Mouse (Mus musculus) kidney, embryonic 16.5 days (tissue): ENCODE measurements around the gene Dcp1b. TPM values are rescaled to one million over a fixed set of nuclear protein-coding genes. Genes with fewer than 3 reads are reported as not detected.

Experiments used
- ATAC-seq: fragments of 200-750 bp; cut with Nextera tagmentation; 2 replicates; pipeline ENCODE4 v1.8.0; 2017; ENCODE audit warnings: moderate TSS enrichment; ENCODE audit not compliant: low FRiP score, low TSS enrichment
- H3K27ac ChIP-seq: fragments of 300-500 bp; sonication (generic); 2 replicates; pipeline ENCODE4 v1.5.1; 2014; ENCODE audit warnings: low read length
- H3K27me3 ChIP-seq: fragments of 300-500 bp; sonication (generic); 2 replicates; pipeline ENCODE4 v1.6.1; 2014; ENCODE audit warnings: low read length, control low read depth, mixed read lengths; ENCODE audit not compliant: insufficient read depth
- H3K36me3 ChIP-seq: fragments of 300-500 bp; sonication (generic); 2 replicates; pipeline ENCODE4 v1.6.1; 2014; ENCODE audit warnings: low read length, control low read depth, mixed read lengths; ENCODE audit not compliant: insufficient read depth
- H3K4me1 ChIP-seq: fragments of 300-500 bp; sonication (generic); 2 replicates; pipeline ENCODE4 v1.6.1; 2014; ENCODE audit warnings: low read length, control low read depth, mixed read lengths; ENCODE audit not compliant: insufficient read depth
- H3K4me2 ChIP-seq: fragments of 300-500 bp; sonication (generic); replicated peaks from 2 replicates; pipeline ENCODE4 v1.6.1; 2014; ENCODE audit warnings: low read depth, low read length
- H3K4me3 ChIP-seq: fragments of 300-500 bp; sonication (generic); 2 replicates; pipeline ENCODE4 v1.5.1; 2014; ENCODE audit warnings: mild to moderate bottlenecking, low read length
- H3K9ac ChIP-seq: fragments of 300-500 bp; sonication (generic); replicated peaks from 2 replicates; pipeline ENCODE4 v1.6.1; 2014; ENCODE audit warnings: low read length
- H3K9me3 ChIP-seq: fragments of 300-500 bp; sonication (generic); 2 replicates; pipeline ENCODE4 v1.6.1; 2016; ENCODE audit warnings: low read length, control low read depth
- WGBS: fragments of 180-500 bp; shearing (Covaris S2); extraction: QIAGEN DNeasy Blood & Tissue Kit; methylation state at CpG from one replicate; pipeline ENCODE4 v1.1.7; 2014; 5-methylcytosine and 5-hydroxymethylcytosine counted together
- polyA plus RNA-seq: library from polyadenylated mRNA; unstranded; fragments of >200 nt; fragmentation: Nextera tagmentation; extraction: Ambion mirVana; gene quantifications from 2 replicates; pipeline ENCODE4 v1.2.1, GENCODE M21; 2015

The Dcp1b gene
- polyA plus RNA-seq, 1 experiment from 2014 or later: 9.5 TPM

GRCm38 (mm10) chr6:119193571-119194154 lies 18.6 kb downstream of the Dcp1b start:
- H3K4me2 ChIP-seq: no peak overlapping the region
- ATAC-seq: peak; percentile 12; the same call in 1 of the 2 replicates
- H3K27ac ChIP-seq: no peak overlapping the region
- 38% methylated on average over 15 of the region's 15 CpGs for WGBS
- H3K36me3 ChIP-seq: no peaks in the 10 kb centered on the region; the same call in 1 of the 2 replicates
- H3K27me3 ChIP-seq: no peaks in the 10 kb centered on the region
- H3K4me3 ChIP-seq: no peak overlapping the region
- no peak overlapping the region for H3K9ac ChIP-seq
- peaks cover 13% of the 10 kb centered on the region; the same call in 1 of the 2 replicates for H3K4me1 ChIP-seq
- no peaks in the 10 kb centered on the region for H3K9me3 ChIP-seq

- H3K4me1 ChIP-seq: peaks cover 13% of the 10 kb centered on the region; the same call in 1 of the 2 replicates
- no peaks in the 10 kb centered on the region for H3K9me3 ChIP-seq
- H3K27ac ChIP-seq: no peak overlapping the region
- H3K9ac ChIP-seq: no peak overlapping the region
- H3K4me2 ChIP-seq: no peak overlapping the region
- ATAC-seq: no peak
- WGBS: 56% methylated on average over 9 of the region's 9 CpGs
- H3K4me3 ChIP-seq: no peak overlapping the region
- H3K27me3 ChIP-seq: no peaks in the 10 kb centered on the region
- no peaks in the 10 kb centered on the region; the same call in 1 of the 2 replicates for H3K36me3 ChIP-seq
These were observed 19.1 kb downstream of the Dcp1b start for GRCm38 (mm10) chr6:119194161-119194560.

GRCm38 (mm10) chr6:119194601-119195000 lies 19.5 kb downstream of the Dcp1b start:
- ATAC-seq: no peak
- no peaks in the 10 kb centered on the region; the same call in 1 of the 2 replicates for H3K36me3 ChIP-seq
- no peaks in the 10 kb centered on the region for H3K9me3 ChIP-seq
- no peak overlapping the region for H3K27ac ChIP-seq
- peaks cover 13% of the 10 kb centered on the region; the same call in 1 of the 2 replicates for H3K4me1 ChIP-seq
- 78% methylated on average over 7 of the region's 7 CpGs for WGBS
- no peak overlapping the region for H3K4me2 ChIP-seq
- no peaks in the 10 kb centered on the region for H3K27me3 ChIP-seq
- H3K9ac ChIP-seq: no peak overlapping the region
- H3K4me3 ChIP-seq: no peak overlapping the region

GRCm38 (mm10) chr6:119196382-119197305 lies 21.6 kb downstream of the Dcp1b start, which contains the start of gene Cacna1c:
Cacna1c (minus strand) TSS chr6:119196418.
- no peaks in the 10 kb centered on the region; the same call in 1 of the 2 replicates for H3K36me3 ChIP-seq
- no peak within 1 kb of the TSS for H3K27ac ChIP-seq
- H3K4me1 ChIP-seq: peaks cover 13% of the 10 kb centered on the region; the same call in 1 of the 2 replicates
- ATAC-seq: peak; percentile 27; the same call in 1 of the 2 replicates
- no peak within 1 kb of the TSS for H3K4me2 ChIP-seq
- no peak within 1 kb of the TSS for H3K4me3 ChIP-seq
- H3K9me3 ChIP-seq: no peaks in the 10 kb centered on the region
- H3K27me3 ChIP-seq: no peaks in the 10 kb centered on the region
- no peak within 1 kb of the TSS for H3K9ac ChIP-seq
- WGBS: 55% methylated on average over 17 of the region's 17 CpGs

GRCm38 (mm10) chr6:119198534-119199273 lies 23.7 kb downstream of the Dcp1b start:
- ATAC-seq: no peak
- Histone ChIP-seq H3K4me1 (peaks cover 7% of the 10 kb centered on the region; the same call in 1 of the 2 replicates), H3K27ac (no peak overlapping the region), H3K4me2 (no peak overlapping the region), H3K27me3 (no peaks in the 10 kb centered on the region), H3K4me3 (no peak overlapping the region), H3K36me3 (peaks cover 7% of the 10 kb centered on the region; the same call in 1 of the 2 replicates), H3K9ac (no peak overlapping the region), H3K9me3 (no peaks in the 10 kb centered on the region)
- 56% methylated on average over 15 of the region's 15 CpGs for WGBS

- Histone ChIP-seq H3K27me3 (no peaks in the 10 kb centered on the region), H3K4me3 (no peak overlapping the region), H3K4me2 (no peak overlapping the region), H3K9ac (no peak overlapping the region), H3K36me3 (peaks cover 7% of the 10 kb centered on the region; the same call in 1 of the 2 replicates), H3K27ac (no peak overlapping the region), H3K4me1 (peaks cover 5% of the 10 kb centered on the region; the same call in 1 of the 2 replicates), H3K9me3 (no peaks in the 10 kb centered on the region)
- WGBS: 58% methylated on average over 8 of the region's 8 CpGs
- no peak for ATAC-seq
These were observed 24.3 kb downstream of the Dcp1b start for GRCm38 (mm10) chr6:119199274-119199879.

GRCm38 (mm10) chr6:119200362-119200761 lies 25.3 kb downstream of the Dcp1b start:
- ATAC-seq: no peak
- peaks cover 5% of the 10 kb centered on the region; the same call in 1 of the 2 replicates for H3K4me1 ChIP-seq

GRCm38 (mm10) chr6:119201575-119201974 lies 26.5 kb downstream of the Dcp1b start:
- WGBS: 93% methylated on average over 4 of the region's 4 CpGs
- H3K4me2 ChIP-seq: no peak overlapping the region
- no peak for ATAC-seq
- H3K9me3 ChIP-seq: no peaks in the 10 kb centered on the region
- peaks cover 7% of the 10 kb centered on the region; the same call in 1 of the 2 replicates for H3K36me3 ChIP-seq
- H3K4me3 ChIP-seq: no peak overlapping the region
- no peaks in the 10 kb centered on the region; the same call in 1 of the 2 replicates for H3K4me1 ChIP-seq
- H3K27ac ChIP-seq: no peak overlapping the region
- H3K9ac ChIP-seq: no peak overlapping the region
- no peaks in the 10 kb centered on the region for H3K27me3 ChIP-seq

More at GRCm38 (mm10) chr6:119200362-119200761, 25.3 kb downstream of the Dcp1b start:
- no peak overlapping the region for H3K27ac ChIP-seq
- peaks cover 7% of the 10 kb centered on the region; the same call in 1 of the 2 replicates for H3K36me3 ChIP-seq
- H3K4me2 ChIP-seq: no peak overlapping the region
- no peaks in the 10 kb centered on the region for H3K27me3 ChIP-seq
- no peak overlapping the region for H3K9ac ChIP-seq
- H3K4me3 ChIP-seq: no peak overlapping the region
- WGBS: 68% methylated on average over 5 of the region's 5 CpGs
- H3K9me3 ChIP-seq: no peaks in the 10 kb centered on the region

- no peak for ATAC-seq
- Histone ChIP-seq H3K4me3 (no peak overlapping the region), H3K36me3 (peaks cover 7% of the 10 kb centered on the region; the same call in 1 of the 2 replicates), H3K4me1 (no peaks in the 10 kb centered on the region), H3K27me3 (no peaks in the 10 kb centered on the region), H3K9me3 (no peaks in the 10 kb centered on the region), H3K27ac (no peak overlapping the region), H3K4me2 (no peak overlapping the region), H3K9ac (no peak overlapping the region)
- WGBS: 91% methylated on average over 7 of the region's 7 CpGs
These were observed 29.2 kb downstream of the Dcp1b start for GRCm38 (mm10) chr6:119204286-119204685.
